Mouse (Mus musculus) heart, adult 9 months (tissue): ENCODE measurements around the gene Nudc.
A peak's percentile ranks its signal among the peaks of the same experiment; 100 is the strongest.
"Not testable (repeated sequence)": the region's sequence is repeated elsewhere in the genome, so short reads cannot be mapped to it uniquely, and the experiment has no call there.

Experiments
- DNase-seq, 2 experiments: peaks; one replicate each; pipeline ENCODE4 v3.0.0; 2022; ENCODE audit warnings: low spot score in 2 of 2

The Nudc gene

GRCm38 (mm10) chr4:133536652-133537051 is 9.1 kb downstream of the Nudc start:
- no peak for DNase-seq

- DNase-seq = no peak
Observed at GRCm38 (mm10) chr4:133536081-133536480, 9.7 kb downstream of the Nudc start.

- DNase-seq = no peak
Observed at GRCm38 (mm10) chr4:133532777-133533176, 13.0 kb downstream of the Nudc start.

- no peak for DNase-seq
Observed at GRCm38 (mm10) chr4:133527788-133528187, 18.0 kb downstream of the Nudc start.

GRCm38 (mm10) chr4:133521502-133521901 is 24.3 kb downstream of the Nudc start:
- no peak for DNase-seq

- DNase-seq = no peak
Observed at GRCm38 (mm10) chr4:133519369-133519665, 26.5 kb downstream of the Nudc start.

GRCm38 (mm10) chr4:133518601-133519368 is 27.0 kb downstream of the Nudc start, which contains the start of gene Kdf1:
TSS of gene Kdf1 (plus strand) at chr4:133518963.
- no peak for DNase-seq

- peak; percentile 40 to 65 for DNase-seq
Observed at GRCm38 (mm10) chr4:133512972-133513371, 32.8 kb downstream of the Nudc start.

- not testable (repeated sequence) for DNase-seq
Observed at GRCm38 (mm10) chr4:133512511-133512910, 33.3 kb downstream of the Nudc start.

GRCm38 (mm10) chr4:133511050-133511449 is 34.7 kb downstream of the Nudc start:
- DNase-seq = no peak

- no peak for DNase-seq
Observed at GRCm38 (mm10) chr4:133508990-133509389, 36.8 kb downstream of the Nudc start.

GRCm38 (mm10) chr4:133506573-133506972 is 39.2 kb downstream of the Nudc start:
- DNase-seq = no peak

GRCm38 (mm10) chr4:133504755-133505485 is 40.9 kb downstream of the Nudc start:
- no peak for DNase-seq

GRCm38 (mm10) chr4:133504300-133504699 is 41.5 kb downstream of the Nudc start:
- no peak for DNase-seq

GRCm38 (mm10) chr4:133501514-133501913 is 44.3 kb downstream of the Nudc start:
- DNase-seq = no peak

- DNase-seq = peak; percentile 53 to 62
Observed at GRCm38 (mm10) chr4:133498160-133498724, 47.6 kb downstream of the Nudc start, which contains the start of gene Trnp1. TSS of gene Trnp1 (minus strand) at chr4:133498550.

- no peak for DNase-seq
Observed at GRCm38 (mm10) chr4:133497461-133498159, 48.2 kb downstream of the Nudc start.

- DNase-seq = no peak
Observed at GRCm38 (mm10) chr4:133496738-133497445, 48.9 kb downstream of the Nudc start.

- no peak for DNase-seq
Observed at GRCm38 (mm10) chr4:133495711-133496110, 50.1 kb downstream of the Nudc start.

GRCm38 (mm10) chr4:133494867-133495266 is 50.9 kb downstream of the Nudc start:
- DNase-seq = no peak

GRCm38 (mm10) chr4:133494432-133494831 is 51.4 kb downstream of the Nudc start:
- peak; percentile 84 to 90 for DNase-seq
